Mouse (Mus musculus) heart, embryonic 16.5 days (tissue): ENCODE measurements around the gene Mark2. TPM values are rescaled to one million over a fixed set of nuclear protein-coding genes. Genes with fewer than 3 reads are reported as not detected.
A peak's percentile ranks its signal among the peaks of the same experiment; 100 is the strongest.

Experiments used
- ATAC-seq: fragments of 200-750 bp; cut with Nextera tagmentation; replicated peaks from 2 replicates; pipeline ENCODE4 v1.8.0; 2017; ENCODE audit warnings: moderate number of reproducible peaks; ENCODE audit not compliant: insufficient read depth, low FRiP score; ENCODE audit errors: extremely low read depth
- H3K27ac ChIP-seq: fragments of 300-500 bp; sonication (generic); 2 replicates; pipeline ENCODE4 v1.5.1; 2014; ENCODE audit warnings: mild to moderate bottlenecking, low read length, control low read depth, moderate library complexity
- H3K27me3 ChIP-seq: fragments of 300-500 bp; sonication (generic); 2 replicates; pipeline ENCODE4 v1.6.1; 2014; ENCODE audit warnings: low read length, mixed read lengths; ENCODE audit not compliant: control insufficient read depth, insufficient read depth
- H3K36me3 ChIP-seq: fragments of 300-500 bp; sonication (generic); 2 replicates; pipeline ENCODE4 v1.6.1; 2014; ENCODE audit not compliant: control insufficient read depth, insufficient read depth
- H3K4me1 ChIP-seq: fragments of 300-500 bp; sonication (generic); 2 replicates; pipeline ENCODE4 v1.6.1; 2014; ENCODE audit warnings: low read length, mixed read lengths; ENCODE audit not compliant: control insufficient read depth, insufficient read depth
- H3K4me2 ChIP-seq: fragments of 300-500 bp; sonication (generic); 2 replicates; pipeline ENCODE4 v1.6.1; 2014; ENCODE audit warnings: low read depth, mild to moderate bottlenecking, control low read depth, low read length
- H3K4me3 ChIP-seq: fragments of 300-500 bp; sonication (generic); 2 replicates; pipeline ENCODE4 v1.5.1; 2014; ENCODE audit warnings: mild to moderate bottlenecking, control low read depth, low read length
- H3K9ac ChIP-seq: fragments of 300-500 bp; sonication (generic); 2 replicates; pipeline ENCODE4 v1.6.1; 2014; ENCODE audit warnings: low read length, control low read depth
- H3K9me3 ChIP-seq: fragments of 300-500 bp; sonication (generic); replicated peaks from 2 replicates; pipeline ENCODE4 v1.6.1; 2016; ENCODE audit warnings: low read length; ENCODE audit not compliant: control insufficient read depth
- WGBS: fragments of 180-500 bp; shearing (Covaris S2); extraction: QIAGEN DNeasy Blood & Tissue Kit; methylation state at CpG from one replicate; pipeline ENCODE4 v1.1.7; 2014; 5-methylcytosine and 5-hydroxymethylcytosine counted together
- polyA plus RNA-seq: library from polyadenylated mRNA; unstranded; fragments of >200 nt; fragmentation: Nextera tagmentation; extraction: Ambion mirVana; gene quantifications from 2 replicates; pipeline ENCODE4 v1.2.1, GENCODE M21; 2015

The Mark2 gene
- polyA plus RNA-seq, 1 experiment from 2014 or later, result 32.4 TPM

DNA sequence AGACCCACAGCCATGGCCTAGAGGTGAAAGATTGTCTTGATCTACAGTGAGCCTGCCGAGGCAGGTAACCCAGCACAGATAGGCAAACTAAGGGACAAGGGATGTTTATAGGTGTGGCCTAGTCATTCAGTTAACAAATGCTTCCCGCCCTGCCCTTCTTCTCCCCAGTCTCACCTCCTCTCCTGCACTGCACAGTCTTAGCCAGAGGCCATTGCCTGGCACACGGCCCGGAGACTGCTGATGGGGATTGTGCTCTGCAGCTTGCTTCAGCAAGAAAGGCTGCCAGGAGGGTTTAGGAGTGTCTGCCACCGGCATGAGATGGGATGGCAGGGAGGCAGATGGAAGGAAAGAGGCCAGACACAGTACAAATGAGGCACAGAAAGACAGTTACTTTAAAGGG lies 83.8 kb downstream of the Mark2 start:
- no peak overlapping the region for H3K27ac ChIP-seq
- WGBS, result 64% methylated on average over 5 of the region's 5 CpGs

DNA sequence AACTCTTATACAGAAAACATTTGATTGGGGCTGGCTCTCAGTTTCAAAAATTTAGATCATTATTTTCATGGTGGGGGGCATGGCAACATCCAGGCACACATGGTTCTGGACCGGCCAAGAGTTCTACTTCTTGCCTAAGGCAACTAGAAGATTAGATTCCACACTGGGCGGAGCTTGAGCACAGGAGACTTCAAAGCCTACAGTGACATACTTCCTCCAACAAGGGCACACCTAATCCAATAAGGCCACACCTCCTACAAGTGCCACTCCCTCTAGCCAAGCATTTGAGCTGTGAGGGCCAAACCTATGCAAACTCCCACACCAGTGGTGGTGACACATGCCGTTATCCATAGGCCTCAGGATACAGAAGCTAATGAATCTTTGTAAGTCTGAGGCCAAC lies 95.6 kb downstream of the Mark2 start:
- Histone ChIP-seq H3K4me1 (peaks cover 4% of the 10 kb centered on the region; the same call in 1 of the 2 replicates), H3K4me2 (no peak overlapping the region), H3K36me3 (no peaks in the 10 kb centered on the region), H3K27me3 (no peaks in the 10 kb centered on the region), H3K9me3 (no peaks in the 10 kb centered on the region), H3K9ac (no peak overlapping the region), H3K27ac (no peak overlapping the region), H3K4me3 (no peak overlapping the region)
- no peak for ATAC-seq
- WGBS, result 71% methylated on average over 3 of the region's 3 CpGs

More for the DNA sequence above, 83.8 kb downstream of the Mark2 start:
- H3K4me3 ChIP-seq, result no peak overlapping the region
- ATAC-seq, result no peak
- H3K4me2 ChIP-seq, result no peak overlapping the region
- H3K9ac ChIP-seq, result no peak overlapping the region
- H3K4me1 ChIP-seq, result no peaks in the 10 kb centered on the region
- H3K27me3 ChIP-seq, result no peaks in the 10 kb centered on the region
- H3K36me3 ChIP-seq, result no peaks in the 10 kb centered on the region
- peaks cover 7% of the 10 kb centered on the region; the same call in 1 of the 2 replicates for H3K9me3 ChIP-seq

DNA sequence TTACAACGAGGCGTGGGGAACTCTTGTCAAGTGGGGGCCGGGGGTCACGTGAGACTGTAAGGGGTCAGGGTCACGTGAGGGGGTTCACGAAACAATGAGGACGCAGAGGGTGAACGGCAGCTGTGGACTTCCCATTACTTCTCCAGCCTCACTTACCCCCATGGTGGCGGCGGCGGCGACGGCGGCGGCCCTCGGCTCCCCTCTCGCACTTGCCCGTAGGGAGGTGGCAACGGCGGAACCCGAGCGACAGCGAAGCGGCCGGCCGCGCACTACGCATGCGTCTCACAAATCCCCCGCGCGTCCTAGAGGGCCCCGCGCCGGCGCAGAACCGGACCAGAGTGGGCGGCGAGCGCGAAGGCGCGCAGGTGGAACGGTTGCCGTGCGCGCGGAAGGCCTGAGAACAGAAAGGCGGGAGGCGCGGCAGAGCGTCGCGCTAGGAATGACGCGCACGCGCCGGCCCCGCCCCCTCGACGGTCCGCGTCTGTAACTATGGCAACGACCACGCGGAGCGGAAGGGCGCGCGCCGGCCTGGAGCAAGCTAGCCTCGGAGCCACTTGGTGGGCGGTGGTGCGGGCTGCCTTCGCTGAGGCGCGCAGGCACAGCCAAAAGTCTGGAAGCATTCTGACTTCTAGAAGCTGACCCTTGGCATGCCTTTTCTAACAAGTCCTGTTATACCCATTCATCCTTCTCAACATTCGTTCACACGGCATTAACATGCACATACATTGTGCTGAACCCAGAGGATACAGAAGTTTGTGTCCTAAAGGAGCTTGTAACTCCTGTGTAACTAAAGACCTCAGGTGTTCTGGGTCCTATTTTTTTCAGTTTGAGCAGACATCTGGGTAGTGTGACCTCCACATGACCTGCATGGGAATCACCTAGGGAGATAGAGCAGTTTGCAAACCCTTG lies 100.6 kb downstream of the Mark2 start, which contains the start of gene Naa40:
Gene Naa40 (minus strand): TSS at position 402 of the 909 bp plus-strand sequence.
- Histone ChIP-seq H3K9ac (peak within 1 kb of the TSS; percentile 80), H3K36me3 (peaks cover 18% of the 10 kb centered on the region), H3K27me3 (no peaks in the 10 kb centered on the region), H3K9me3 (no peaks in the 10 kb centered on the region), H3K4me1 (peaks cover 20% of the 10 kb centered on the region), H3K27ac (peak within 1 kb of the TSS; percentile 94), H3K4me3 (peak within 1 kb of the TSS; percentile 87), H3K4me2 (peak within 1 kb of the TSS; percentile 67)
- peak; percentile 94 for ATAC-seq
- under 1% methylated on average over 79 of the region's 80 CpGs for WGBS

DNA sequence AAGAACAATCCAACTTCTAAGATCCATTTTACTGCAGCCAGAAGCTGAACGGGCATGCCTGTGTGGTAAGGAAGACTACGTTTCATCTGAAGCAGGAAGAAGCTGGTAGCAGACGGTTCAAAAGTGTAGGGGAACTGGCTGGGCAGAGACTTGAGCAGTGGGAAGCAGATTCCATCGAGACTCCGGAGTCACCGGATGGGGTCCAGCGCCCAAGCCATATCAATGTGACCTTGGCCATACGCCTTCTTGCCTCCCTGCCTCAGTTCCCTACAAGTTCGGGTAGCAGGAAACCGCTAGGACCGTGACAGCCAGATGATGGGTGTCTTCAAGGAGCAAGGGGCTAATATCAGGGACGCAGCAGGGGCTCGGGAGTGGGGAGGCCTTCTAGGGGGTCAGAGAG lies 101.4 kb downstream of the Mark2 start:
- H3K4me1 ChIP-seq, result peaks cover 20% of the 10 kb centered on the region
- peak overlapping the region; percentile 94 for H3K27ac ChIP-seq
- H3K27me3 ChIP-seq, result no peaks in the 10 kb centered on the region
- WGBS, result under 1% methylated on average over 13 of the region's 13 CpGs
- peaks cover 18% of the 10 kb centered on the region for H3K36me3 ChIP-seq
- ATAC-seq, result peak; percentile 4; the same call in 1 of the 2 replicates
- peak overlapping the region; percentile 87 for H3K4me3 ChIP-seq
- peak overlapping the region; percentile 80 for H3K9ac ChIP-seq
- no peaks in the 10 kb centered on the region for H3K9me3 ChIP-seq
- H3K4me2 ChIP-seq, result peak overlapping the region; percentile 67

- Histone ChIP-seq H3K4me3 (peak overlapping the region; percentile 87), H3K36me3 (peaks cover 19% of the 10 kb centered on the region), H3K27me3 (no peaks in the 10 kb centered on the region), H3K9ac (peak overlapping the region; percentile 80), H3K9me3 (no peaks in the 10 kb centered on the region), H3K4me1 (peaks cover 20% of the 10 kb centered on the region), H3K4me2 (peak overlapping the region; percentile 67), H3K27ac (no peak overlapping the region)
- no peak for ATAC-seq
- 80% methylated on average over 3 of the region's 3 CpGs for WGBS
Measured at GRCm38 (mm10) chr19:7239574-7239973, 102.1 kb downstream of the Mark2 start.

DNA sequence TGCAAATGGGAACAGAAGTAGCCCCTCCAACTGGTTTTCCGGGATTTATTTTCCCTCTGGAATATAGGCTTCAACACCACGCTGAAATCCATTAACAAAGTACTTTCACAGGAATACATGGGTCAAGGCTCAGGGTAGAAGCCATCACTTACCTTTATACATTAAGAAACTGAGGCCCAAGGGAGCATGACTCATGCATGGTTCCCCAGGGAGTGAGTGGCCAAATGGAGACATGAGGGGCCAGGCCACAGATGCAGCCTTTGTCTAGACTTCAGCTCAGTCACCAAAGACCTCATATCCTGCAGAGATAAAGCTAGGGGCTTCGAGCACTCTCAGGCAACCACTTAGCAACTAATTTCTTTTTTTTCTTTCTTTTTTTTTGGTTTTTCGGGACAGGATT lies 104.9 kb downstream of the Mark2 start:
- H3K9me3 ChIP-seq, result no peaks in the 10 kb centered on the region
- H3K36me3 ChIP-seq, result peaks cover 38% of the 10 kb centered on the region
- H3K27ac ChIP-seq, result no peak overlapping the region
- 85% methylated on average over 4 of the region's 4 CpGs for WGBS
- peaks cover 20% of the 10 kb centered on the region for H3K4me1 ChIP-seq
- no peaks in the 10 kb centered on the region for H3K27me3 ChIP-seq
- H3K9ac ChIP-seq, result no peak overlapping the region
- H3K4me2 ChIP-seq, result no peak overlapping the region
- no peak overlapping the region for H3K4me3 ChIP-seq
- ATAC-seq, result no peak

DNA sequence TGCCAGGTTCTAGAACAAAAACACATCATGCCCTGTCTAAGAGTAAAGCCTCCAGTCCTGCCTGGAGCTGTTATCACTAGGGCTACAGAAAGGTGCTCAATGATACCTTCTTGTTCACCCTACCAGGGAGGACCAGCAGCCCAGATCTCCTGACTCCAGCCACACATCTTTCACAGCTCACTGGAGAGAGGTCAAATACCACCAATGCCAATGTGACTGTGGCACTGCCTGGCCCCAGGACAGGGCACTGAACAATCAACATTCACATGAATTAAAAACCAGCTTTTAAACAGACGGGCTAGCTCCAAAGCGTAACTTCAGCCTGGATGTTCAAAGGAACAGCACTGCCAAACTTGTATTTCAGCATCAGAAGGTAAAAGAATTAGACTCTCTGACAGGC lies 105.6 kb downstream of the Mark2 start:
- peaks cover 43% of the 10 kb centered on the region for H3K36me3 ChIP-seq
- WGBS, result 97% methylated on average over 2 of the region's 2 CpGs
- H3K4me3 ChIP-seq, result no peak overlapping the region

GRCm38 (mm10) chr19:7235461-7235860 lies 106.2 kb downstream of the Mark2 start:
- no peak overlapping the region for H3K27ac ChIP-seq
- no peak overlapping the region for H3K4me2 ChIP-seq
- H3K9me3 ChIP-seq, result no peaks in the 10 kb centered on the region
- WGBS, result 95% methylated on average over 9 of the region's 9 CpGs
- no peak overlapping the region for H3K9ac ChIP-seq
- no peak for ATAC-seq
- H3K27me3 ChIP-seq, result no peaks in the 10 kb centered on the region
- no peak overlapping the region for H3K4me3 ChIP-seq
- peaks cover 48% of the 10 kb centered on the region for H3K36me3 ChIP-seq
- H3K4me1 ChIP-seq, result peaks cover 17% of the 10 kb centered on the region; the same call in 1 of the 2 replicates

More for the DNA sequence above, 105.6 kb downstream of the Mark2 start:
- no peak overlapping the region for H3K27ac ChIP-seq
- peaks cover 17% of the 10 kb centered on the region; the same call in 1 of the 2 replicates for H3K4me1 ChIP-seq
- no peaks in the 10 kb centered on the region for H3K27me3 ChIP-seq
- no peaks in the 10 kb centered on the region for H3K9me3 ChIP-seq
- H3K9ac ChIP-seq, result no peak overlapping the region
- no peak overlapping the region for H3K4me2 ChIP-seq
- ATAC-seq, result no peak
